Mouse (Mus musculus): Measurements from ENCODE around the gene Rnf7. TPM values are rescaled to one million over a fixed set of nuclear protein-coding genes. Genes with fewer than 3 reads are reported as not detected.

Rnf7 gene
- polyA plus RNA-seq (2014; fragmentation: Illumina TruSeq; extraction: RNeasy Lipid Tissue Mini Kit (QIAGEN cat#74804); ENCODE audit: low read depth, low replicate concordance), result 249 TPM

DNA sequence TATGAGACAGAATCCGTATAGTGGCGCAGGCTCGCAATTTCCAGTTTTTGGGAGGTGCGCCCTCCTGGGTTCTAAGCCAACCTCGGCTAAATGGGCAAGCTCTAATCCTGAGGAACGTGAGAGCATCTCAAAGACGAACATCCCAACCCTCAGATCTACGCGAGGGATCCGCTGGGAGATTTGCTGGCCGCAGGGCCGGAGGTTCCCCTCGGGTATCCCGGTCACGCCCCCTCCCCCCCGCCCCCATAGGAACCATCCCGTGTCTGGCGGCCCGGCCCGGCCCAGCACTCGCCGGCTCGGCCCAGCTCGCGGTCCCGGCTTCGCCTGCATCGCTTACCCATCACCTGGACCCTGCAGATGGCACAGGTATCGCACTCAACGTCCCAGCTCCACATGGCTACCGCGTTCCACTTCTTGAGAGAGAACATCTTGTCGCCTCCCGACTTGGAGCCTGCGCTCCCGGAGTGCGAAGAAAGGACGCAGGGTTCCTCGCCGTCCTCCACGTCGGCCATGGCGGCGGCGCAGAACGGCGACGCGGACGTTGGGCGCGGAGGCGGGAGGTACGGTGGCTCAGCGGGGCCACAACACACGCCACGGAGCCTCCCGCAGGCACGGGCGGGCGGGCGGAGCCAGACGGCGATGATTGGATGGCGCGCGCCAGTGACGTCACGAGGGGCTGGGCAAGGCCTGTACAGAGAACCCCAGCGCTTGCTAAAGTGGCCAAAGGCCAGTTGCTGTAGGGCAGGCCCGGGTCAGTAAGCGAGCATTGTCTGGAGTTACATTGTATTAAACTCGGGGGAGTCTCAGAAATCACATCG is at the start of gene Rnf7:
Gene Rnf7, minus strand, starts transcription at position 605 of the 818 bp plus-strand sequence.

DNA sequence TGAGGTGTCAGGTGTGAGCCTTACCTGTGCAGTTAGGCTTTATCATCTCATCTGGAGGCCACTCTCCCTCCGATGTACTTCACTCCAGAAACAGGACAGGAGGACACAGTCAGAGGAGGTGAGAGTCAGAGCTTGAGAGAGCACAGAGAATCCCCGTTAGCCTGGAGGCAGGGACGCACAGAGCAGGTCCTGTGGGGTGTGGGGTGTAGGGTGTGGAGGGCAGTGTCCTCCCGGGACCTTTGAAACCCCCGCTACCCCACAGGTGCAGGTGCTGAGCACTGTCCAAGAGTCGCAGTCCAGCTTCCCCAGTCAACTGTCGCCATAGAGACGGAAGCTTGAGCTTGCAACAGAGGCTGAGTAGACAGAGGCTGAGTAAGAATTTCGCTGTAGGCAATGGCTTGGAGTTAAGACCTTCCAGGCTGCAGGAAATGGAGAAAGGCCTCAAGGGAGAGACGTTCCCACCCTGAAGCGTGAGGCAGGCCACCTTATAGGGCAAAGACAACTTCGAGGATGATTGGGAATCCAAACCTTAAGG is 46.6 kb upstream of the Rnf7 start, which contains the start of gene Gm28729:
Gene Gm28729, minus strand, starts transcription at position 293 of the 535 bp plus-strand sequence.

Other genes with a start within 250 kb of the Rnf7 start
- gene Atp1b3, start 114.2 kb downstream of the Rnf7 start, polyA plus RNA-seq (2014; fragmentation: Illumina TruSeq; extraction: RNeasy Lipid Tissue Mini Kit (QIAGEN cat#74804); ENCODE audit: low read depth, low replicate concordance), result 533 TPM
- not detected for gene Gm28729, start 46.6 kb upstream of the Rnf7 start, polyA plus RNA-seq (2014; fragmentation: Illumina TruSeq; extraction: RNeasy Lipid Tissue Mini Kit (QIAGEN cat#74804); ENCODE audit: low read depth, low replicate concordance)
- gene Rasa2, start 152.9 kb upstream of the Rnf7 start, polyA plus RNA-seq (2014; fragmentation: Illumina TruSeq; extraction: RNeasy Lipid Tissue Mini Kit (QIAGEN cat#74804); ENCODE audit: low read depth, low replicate concordance), result 21.5 TPM